Mouse (Mus musculus) CH12F3 (cell line): ENCODE data around the gene 1700029H14Rik.

Experiments used
- in situ Hi-C: fragments of 300-500 bp; cut with MboI; formaldehyde crosslinking; loops from 2 replicates; pipeline ENCODE4 v1.14.3; 2020; ENCODE audit warnings: low sequenced_read_pairs

The 1700029H14Rik gene

DNA sequence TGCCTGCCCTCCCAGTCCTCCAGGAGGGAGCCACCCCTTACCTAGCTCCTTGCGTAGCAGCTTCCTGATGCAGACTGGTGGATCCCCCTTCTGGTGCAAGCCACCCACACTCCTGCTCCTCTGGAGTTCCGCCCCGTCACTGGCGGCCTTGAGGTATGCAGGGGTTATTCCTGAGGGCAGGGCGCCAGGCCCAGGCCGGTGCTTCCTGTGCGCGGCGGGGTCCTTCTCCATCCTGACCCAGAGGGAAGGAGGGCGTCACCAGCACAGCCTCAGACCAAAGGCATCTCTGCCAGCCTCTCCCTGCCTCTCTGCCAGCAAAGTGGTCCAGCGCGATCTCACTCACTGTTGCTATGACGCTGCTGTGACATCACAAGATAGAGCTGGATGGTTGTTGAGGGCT, at the start of gene 1700029H14Rik:
Gene 1700029H14Rik (minus strand): TSS at position 344 of the 400 bp plus-strand sequence.
- in situ Hi-C loops: no loop called here

- in situ Hi-C loops: no loop called here
Measured at GRCm38 (mm10) chr8:13611702-13612101, 49.4 kb upstream of the 1700029H14Rik start.

DNA sequence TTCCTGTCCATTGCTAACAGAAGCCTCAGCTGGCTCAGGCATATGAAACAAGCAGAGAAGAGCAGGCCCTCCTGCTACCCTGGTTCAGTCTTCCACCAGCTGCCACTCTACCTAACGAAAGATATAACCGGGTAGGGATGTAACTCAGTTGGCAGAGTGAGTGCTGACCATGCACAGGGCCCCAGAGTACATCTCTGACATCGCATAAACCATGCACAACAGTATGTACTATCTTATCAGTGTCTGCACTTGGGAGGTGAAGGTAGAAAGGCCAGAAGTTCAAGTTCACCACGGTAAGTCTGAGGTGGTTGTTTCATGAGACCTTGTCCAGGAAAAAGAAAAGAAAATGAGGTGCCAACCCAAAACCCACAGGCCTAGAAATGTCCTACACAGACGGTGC, 47.7 kb upstream of the 1700029H14Rik start:
- in situ Hi-C loops: no loop called here

- in situ Hi-C loops: no loop called here
Measured at GRCm38 (mm10) chr8:13608946-13609345, 46.7 kb upstream of the 1700029H14Rik start.

GRCm38 (mm10) chr8:13605920-13606480, 43.7 kb upstream of the 1700029H14Rik start:
- in situ Hi-C loops: no loop called here

DNA sequence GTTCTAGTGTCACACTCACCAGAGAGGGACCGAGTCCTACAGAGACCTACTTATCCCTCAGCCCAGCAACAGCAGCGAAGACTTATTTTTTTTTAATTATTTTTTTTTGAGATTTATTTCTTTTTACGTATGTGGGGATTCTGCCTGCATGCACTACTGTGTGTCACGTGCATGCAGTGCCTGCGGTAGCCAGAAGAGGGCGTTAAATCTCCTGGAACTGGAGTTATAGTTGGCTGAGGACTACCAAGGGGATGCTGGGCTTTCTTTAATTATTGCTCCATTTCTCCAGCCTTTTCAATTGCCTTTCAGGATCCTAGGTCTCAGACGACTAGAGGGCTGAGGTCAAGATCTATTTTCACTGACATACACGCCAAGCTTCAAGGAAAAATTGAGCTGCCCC, 40.4 kb upstream of the 1700029H14Rik start:
- in situ Hi-C loops: no loop called here

GRCm38 (mm10) chr8:13601166-13601565, 38.9 kb upstream of the 1700029H14Rik start:
- in situ Hi-C loops: no loop called here

DNA sequence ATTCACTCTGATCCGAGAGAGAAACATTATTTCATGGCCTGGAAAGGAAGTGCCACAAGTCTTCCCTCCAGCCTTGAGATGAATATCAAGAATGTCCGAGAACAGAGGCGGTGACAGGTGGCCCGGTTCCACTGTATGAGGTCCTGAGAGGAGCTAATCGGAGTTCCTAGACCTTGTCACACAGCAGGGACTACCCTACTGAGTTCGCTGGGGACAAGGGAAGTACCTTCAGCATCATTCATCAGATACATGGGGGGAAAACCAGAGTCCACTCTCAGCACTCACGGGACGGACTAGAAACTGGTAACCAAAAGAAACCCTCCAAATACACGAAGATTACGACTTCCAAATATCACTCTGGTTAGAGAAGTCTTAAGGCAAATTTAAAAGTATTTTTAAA, 38.5 kb upstream of the 1700029H14Rik start:
- in situ Hi-C loops: no loop called here

DNA sequence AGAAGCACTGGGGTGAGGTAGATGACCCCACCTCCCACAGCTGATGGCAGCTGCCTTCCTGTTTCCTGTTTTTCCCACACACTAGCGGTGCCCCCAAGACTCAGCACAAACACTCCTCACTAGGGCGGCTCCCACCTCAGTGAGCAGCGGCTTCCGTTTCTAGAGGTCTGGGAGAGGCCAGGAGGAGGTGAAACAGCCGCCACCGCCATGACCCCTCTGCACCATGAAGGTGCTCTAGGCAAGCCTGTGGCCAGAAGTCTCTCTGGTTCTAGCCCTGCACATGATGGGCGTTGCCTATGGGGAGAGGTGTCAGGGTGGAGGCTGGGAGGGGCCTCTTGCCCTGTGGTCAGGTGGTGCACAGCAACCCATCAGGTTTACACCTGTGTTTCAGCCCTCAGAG, 37.9 kb upstream of the 1700029H14Rik start:
- in situ Hi-C loops: no loop called here

- in situ Hi-C loops: no loop called here
Measured at GRCm38 (mm10) chr8:13597777-13598176, 35.5 kb upstream of the 1700029H14Rik start.

- in situ Hi-C loops: no loop called here
Measured at GRCm38 (mm10) chr8:13595861-13596260, 33.6 kb upstream of the 1700029H14Rik start.

DNA sequence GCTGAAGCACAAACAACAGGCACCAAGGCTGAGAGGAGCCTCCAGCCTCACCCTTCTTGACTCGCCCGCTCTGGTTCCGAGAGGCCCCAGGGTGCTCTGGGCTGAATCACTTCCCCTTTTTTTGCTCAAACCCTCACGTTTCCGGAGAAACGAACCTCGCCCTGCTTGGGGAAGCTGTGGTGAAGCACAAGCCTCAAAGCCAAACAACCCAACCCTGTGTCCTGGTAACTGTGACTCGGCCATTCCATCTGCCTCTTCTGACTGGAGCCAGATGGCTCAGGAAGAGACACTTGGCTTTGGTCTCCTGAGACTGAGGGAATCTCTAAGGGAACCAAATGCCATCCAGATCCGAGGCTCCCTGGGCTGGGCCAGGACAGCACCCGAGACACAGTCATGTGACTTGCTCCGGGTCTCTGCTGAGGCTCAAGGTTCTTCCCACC, 32.6 kb upstream of the 1700029H14Rik start:
- in situ Hi-C loops: no loop called here

- in situ Hi-C loops: no loop called here
Measured at GRCm38 (mm10) chr8:13593340-13593739, 31.1 kb upstream of the 1700029H14Rik start.

DNA sequence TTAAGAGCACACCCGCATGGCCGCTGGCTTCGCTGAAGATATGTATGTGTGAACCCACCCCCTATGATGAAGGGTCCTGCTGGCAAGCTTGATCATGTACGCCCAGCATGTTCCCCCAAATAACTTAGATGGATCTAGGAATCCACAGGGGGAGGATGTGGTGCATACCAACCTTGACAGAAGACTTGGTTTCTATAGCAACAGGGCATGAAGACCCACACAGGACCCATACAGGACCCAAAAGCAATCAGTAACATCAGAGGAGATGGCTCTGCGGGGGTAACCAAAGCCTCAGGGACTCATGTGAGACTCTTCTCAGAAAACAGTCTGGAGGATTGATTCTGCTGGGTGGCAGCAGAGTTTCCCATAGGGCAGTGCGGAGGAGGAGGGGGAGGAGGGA, 29.0 kb upstream of the 1700029H14Rik start:
- in situ Hi-C loops: no loop called here

GRCm38 (mm10) chr8:13589071-13589470, 26.8 kb upstream of the 1700029H14Rik start:
- in situ Hi-C loops: no loop called here

GRCm38 (mm10) chr8:13584652-13585051, 22.4 kb upstream of the 1700029H14Rik start:
- in situ Hi-C loops: no loop called here

- in situ Hi-C loops: no loop called here
Measured at GRCm38 (mm10) chr8:13577869-13578268, 15.6 kb upstream of the 1700029H14Rik start.

- in situ Hi-C loops: no loop called here
Measured at GRCm38 (mm10) chr8:13571999-13572398, 9.7 kb upstream of the 1700029H14Rik start.

DNA sequence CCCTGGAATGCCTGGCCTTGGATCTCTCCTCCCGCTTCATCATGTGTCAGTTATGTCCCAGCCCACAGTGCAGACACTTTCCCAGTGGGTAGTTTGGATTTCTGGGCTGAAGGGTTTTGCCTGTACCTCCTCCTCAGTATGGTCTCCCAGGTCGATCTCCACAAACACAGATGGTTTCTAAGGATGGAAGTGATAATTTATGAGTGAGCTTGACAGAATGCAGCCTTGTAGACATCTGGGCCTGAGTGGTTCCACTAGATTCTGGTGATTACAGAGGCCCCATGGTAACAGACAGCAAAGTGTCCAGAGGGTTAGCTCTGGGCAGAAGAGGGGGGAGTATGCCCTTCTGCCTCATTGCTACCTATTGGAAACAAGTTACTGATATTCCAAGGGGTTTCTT, 4.7 kb downstream of the 1700029H14Rik start:
- in situ Hi-C loops: loop anchor here (10.0 kb wide), 1 partner anchor 197 kb away; the partner anchor contains the start of gene Cdc16

- in situ Hi-C loops: loop anchor here (10.0 kb wide), 1 partner anchor 203 kb away; the partner anchor contains the start of gene Cdc16
Measured at GRCm38 (mm10) chr8:13551574-13551830, 10.8 kb downstream of the 1700029H14Rik start.

DNA sequence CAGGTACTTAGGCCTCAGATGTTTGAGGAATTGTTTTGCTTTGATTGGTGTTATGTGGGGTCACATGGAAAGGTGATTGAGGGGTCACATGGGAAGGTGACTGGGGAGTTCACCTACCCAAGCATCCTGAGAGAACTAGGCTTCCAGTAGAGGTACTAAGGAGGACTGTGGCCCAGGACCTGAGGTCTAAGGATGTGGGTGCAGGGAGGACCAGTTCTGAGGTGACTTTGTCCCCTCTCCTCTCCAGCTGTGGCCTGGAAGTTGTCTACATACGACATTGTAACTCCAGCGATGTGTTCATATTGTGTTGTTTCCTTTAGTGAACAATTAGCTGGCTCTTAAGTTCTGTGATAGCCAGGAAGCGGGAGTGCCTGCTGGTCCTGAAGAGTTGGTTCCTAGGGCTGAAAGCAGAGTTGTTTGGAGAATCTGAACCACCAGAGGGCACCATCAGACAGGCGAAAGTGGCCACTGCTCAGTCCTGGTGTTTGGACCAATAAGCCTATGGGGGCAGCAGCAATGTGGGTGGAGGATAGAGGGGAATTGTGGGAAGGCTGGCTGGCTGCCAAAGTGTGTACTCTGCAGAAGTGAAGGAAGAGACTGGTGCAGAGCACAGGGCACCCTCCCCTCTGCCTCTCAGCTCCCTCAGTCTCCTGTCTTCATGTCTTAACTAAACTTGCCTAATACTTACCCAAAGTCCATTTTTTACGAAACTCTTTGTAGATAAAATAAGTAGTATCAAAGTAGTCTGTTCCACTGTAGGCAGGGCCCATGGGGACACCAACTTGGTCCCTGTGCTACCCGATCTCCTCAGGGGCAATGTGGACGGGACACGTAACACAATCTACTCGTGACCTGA, 11.3 kb downstream of the 1700029H14Rik start:
- in situ Hi-C loops: loop anchor here (10.0 kb wide), 1 partner anchor 204 kb away; the partner anchor contains the start of gene Cdc16

DNA sequence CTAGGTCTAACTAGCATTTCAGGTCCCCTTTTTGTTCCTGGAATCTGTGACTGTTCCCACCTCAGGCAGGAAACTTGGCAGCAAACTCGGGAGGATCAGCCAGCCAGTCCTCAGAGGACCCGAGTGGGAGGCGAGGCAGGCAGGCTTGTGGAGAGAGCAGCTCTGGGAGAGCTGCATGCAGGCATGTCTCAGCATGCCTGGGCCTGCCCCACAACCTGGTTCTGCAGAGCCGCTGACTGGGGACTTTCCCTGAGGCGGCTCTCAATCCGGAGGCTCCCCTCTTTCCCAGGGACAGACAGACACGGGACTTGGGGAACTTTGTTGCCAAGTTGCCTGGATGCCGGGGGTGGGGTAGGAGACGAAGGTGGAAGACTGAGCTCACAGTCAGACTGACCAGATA, 13.4 kb downstream of the 1700029H14Rik start:
- in situ Hi-C loops: no loop called here
